Mouse (Mus musculus) testis, adult 2 months (tissue): Measurements from ENCODE around the gene Uap1. TPM values are rescaled to one million over a fixed set of nuclear protein-coding genes. Genes with fewer than 3 reads are reported as not detected.
A peak's percentile ranks its signal among the peaks of the same experiment; 100 is the strongest.
"Not testable (repeated sequence)": the region's sequence is repeated elsewhere in the genome, so short reads cannot be mapped to it uniquely, and the experiment has no call there.

Experiments used
- H3K27ac ChIP-seq: fragments of 200-500 bp; 2 replicates; pipeline ENCODE4 v1.5.1; 2012; ENCODE audit warnings: low read depth, low read length; ENCODE audit not compliant: control insufficient read depth, insufficient read depth
- H3K27me3 ChIP-seq: fragments of 200-500 bp; 2 replicates; pipeline ENCODE4 v1.6.1; 2012; ENCODE audit warnings: mild to moderate bottlenecking, low read length, moderate library complexity; ENCODE audit not compliant: control insufficient read depth, insufficient read depth
- H3K36me3 ChIP-seq: fragments of 200-500 bp; 2 replicates; pipeline ENCODE4 v1.6.1; 2012; ENCODE audit warnings: mild to moderate bottlenecking, low read length; ENCODE audit not compliant: control insufficient read depth, insufficient read depth
- H3K4me1 ChIP-seq: fragments of 200-500 bp; 2 replicates; pipeline ENCODE4 v1.6.1; 2012; ENCODE audit warnings: low read length; ENCODE audit not compliant: control insufficient read depth, insufficient read depth
- H3K4me3 ChIP-seq: fragments of 200-500 bp; 2 replicates; pipeline ENCODE4 v1.5.1; 2012; ENCODE audit warnings: low read depth, mild to moderate bottlenecking, low read length, moderate library complexity, mixed read lengths; ENCODE audit not compliant: control insufficient read depth
- CTCF ChIP-seq: fragments of 200-500 bp; IDR thresholded peaks from 2 replicates; pipeline ENCODE4 v1.5.1; 2012; ENCODE audit warnings: low read depth, mild to moderate bottlenecking, inconsistent platforms, low read length, moderate library complexity; ENCODE audit not compliant: control insufficient read depth, insufficient read depth, insufficient replicate concordance
- POLR2A ChIP-seq: fragments of 200-500 bp; IDR thresholded peaks from 2 replicates; pipeline ENCODE4 v1.6.1; 2012; ENCODE audit warnings: low read depth, mild to moderate bottlenecking, inconsistent platforms, low read length, moderate library complexity; ENCODE audit not compliant: control insufficient read depth
- polyA plus RNA-seq: library from polyadenylated mRNA; depleted of rRNA; stranded (reverse); fragments of >200 nt; gene quantifications from 2 replicates; pipeline ENCODE4 v1.2.3, GENCODE M21; 2012; rRNA removed

Gene Uap1
- polyA plus RNA-seq, 1 experiment = 9.6 TPM

- H3K36me3 ChIP-seq = no peaks in the 10 kb centered on the region
- no peak overlapping the region for H3K27ac ChIP-seq
- H3K4me1 ChIP-seq = no peaks in the 10 kb centered on the region
- TF ChIP-seq CTCF = no peak
- no peak for TF ChIP-seq POLR2A
- no peaks in the 10 kb centered on the region for H3K27me3 ChIP-seq
- H3K4me3 ChIP-seq = no peak overlapping the region
These were observed 62.5 kb downstream of the Uap1 start for GRCm38 (mm10) chr1:170112261-170112660.

- Histone ChIP-seq H3K36me3 (no peaks in the 10 kb centered on the region), H3K4me3 (no peak overlapping the region), H3K27me3 (no peaks in the 10 kb centered on the region), H3K27ac (no peak overlapping the region), H3K4me1 (no peaks in the 10 kb centered on the region)
- TF ChIP-seq POLR2A (no peak), CTCF (no peak)
These were observed 63.0 kb downstream of the Uap1 start for GRCm38 (mm10) chr1:170111651-170112226.

GRCm38 (mm10) chr1:170110516-170111332 lies 64.0 kb downstream of the Uap1 start, which contains the start of gene Ddr2:
Gene Ddr2 (minus strand): TSS chr1:170110762.
- Histone ChIP-seq H3K4me1 (no peaks in the 10 kb centered on the region), H3K4me3 (peak within 1 kb of the TSS; percentile 61), H3K27me3 (no peaks in the 10 kb centered on the region), H3K36me3 (no peaks in the 10 kb centered on the region), H3K27ac (peak within 1 kb of the TSS; percentile 59)
- TF ChIP-seq POLR2A (no peak), CTCF (no peak)

DNA sequence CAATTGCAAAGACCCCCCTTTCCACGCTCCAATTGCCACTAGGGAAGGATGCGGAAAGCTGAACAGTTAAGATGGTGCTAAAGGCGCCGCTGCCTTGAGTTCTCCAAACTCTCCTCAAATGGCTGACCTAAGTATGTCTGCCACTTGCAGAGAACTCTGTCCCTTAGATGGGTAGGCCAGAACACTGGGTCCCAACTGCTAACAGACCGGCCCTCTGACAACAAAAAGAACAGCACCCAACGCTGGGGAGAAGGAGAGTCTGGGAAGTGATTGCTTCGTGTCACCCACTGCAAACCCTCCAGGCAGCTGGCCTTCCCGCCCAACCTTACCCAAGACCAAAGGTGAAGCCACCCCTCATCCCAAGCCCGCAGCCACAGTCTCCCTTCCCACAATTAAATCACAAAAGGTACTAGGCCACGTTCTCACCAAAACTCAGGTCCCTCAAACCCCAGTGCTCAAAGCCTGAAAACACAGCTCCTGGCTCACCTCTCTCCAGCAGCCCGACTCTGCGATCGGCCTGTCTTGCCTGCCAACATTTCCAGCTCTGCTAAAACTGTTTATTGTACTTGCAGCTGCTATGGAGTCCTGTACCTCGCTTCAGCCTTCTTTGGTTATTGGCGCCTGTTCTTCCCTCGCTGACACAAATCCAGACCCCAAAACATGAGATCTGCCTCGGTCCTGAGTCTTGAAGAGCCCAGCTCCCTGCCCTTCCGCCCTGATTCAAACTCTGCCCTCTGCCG lies 64.8 kb downstream of the Uap1 start:
- TF ChIP-seq POLR2A (no peak), CTCF (no peak)
- Histone ChIP-seq H3K27me3 (no peaks in the 10 kb centered on the region), H3K4me1 (no peaks in the 10 kb centered on the region), H3K36me3 (no peaks in the 10 kb centered on the region), H3K27ac (peak overlapping the region; percentile 59; the same call in 1 of the 2 replicates), H3K4me3 (peak overlapping the region; percentile 61)

DNA sequence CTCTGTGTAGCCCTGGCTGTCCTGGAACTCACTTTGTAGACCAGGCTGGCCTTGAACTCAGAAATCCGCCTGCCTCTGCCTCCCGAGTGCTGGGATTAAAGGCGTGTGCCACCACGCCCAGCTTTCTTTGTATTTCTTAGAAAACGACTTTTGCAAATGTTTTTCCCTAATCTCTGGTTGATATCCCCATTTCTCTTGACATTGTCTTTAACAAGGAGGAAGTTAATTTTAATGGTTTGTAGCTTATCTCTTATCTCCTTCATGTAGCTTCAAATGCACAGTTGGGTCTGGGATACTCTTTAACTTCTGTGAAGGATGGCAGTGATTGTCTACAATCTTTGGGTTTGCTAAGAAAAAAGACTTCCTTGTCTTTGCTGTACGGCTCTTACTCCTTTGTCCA lies 71.9 kb downstream of the Uap1 start:
- not testable (repeated sequence) for H3K4me3 ChIP-seq, H3K4me1 ChIP-seq, H3K27me3 ChIP-seq, H3K27ac ChIP-seq, H3K36me3 ChIP-seq

Other genes with a start within 250 kb of the Uap1 start
- gene Ccdc190, start 246.3 kb downstream of the Uap1 start, polyA plus RNA-seq = 0.36 and 0.48 TPM in 2 replicates
- 2.5 and 3.3 TPM in 2 replicates for gene Hsd17b7, start 205.7 kb downstream of the Uap1 start, polyA plus RNA-seq
- 1.8 TPM in 2 replicates for gene Ddr2, start 64.2 kb downstream of the Uap1 start, polyA plus RNA-seq
- 3.3 and 4.5 TPM in 2 replicates for gene Uhmk1, start 40.4 kb upstream of the Uap1 start, polyA plus RNA-seq
- not detected in 2 replicates for gene Sh2d1b2, start 57.8 kb upstream of the Uap1 start, polyA plus RNA-seq
- 0.05 and 0.06 TPM in 2 replicates for gene Sh2d1b1, start 102.4 kb upstream of the Uap1 start, polyA plus RNA-seq
- 1.5 and 2.6 TPM in 2 replicates for gene Gm7694, start 131.4 kb upstream of the Uap1 start, polyA plus RNA-seq
- gene Spata46, start 133.8 kb upstream of the Uap1 start, polyA plus RNA-seq = 881 and 963 TPM in 2 replicates